Mouse (Mus musculus) stomach, postnatal 0 days (tissue): Measurements from ENCODE around the gene Ank3.

ENCODE experiments used
- CTCF ChIP-seq: IDR thresholded peaks from 2 replicates; pipeline ENCODE4 v1.5.1; 2016; ENCODE audit warnings: antibody characterized with exemption, low read depth, mild to moderate bottlenecking, moderate library complexity
- EP300 ChIP-seq: optimal IDR thresholded peaks from 2 replicates; pipeline ENCODE3; 2016; ENCODE audit warnings: antibody characterized with exemption

GRCm38 (mm10) chr10:69662338-69662737 is 263.8 kb downstream of the Ank3 start:
- TF ChIP-seq CTCF (peak; percentile 98), EP300 (no peak)
